8 mouse cellular contexts compared by ENCODE assay signal in genomic region chr13:113617338-113617890, GRCm38 (mm10). TPM values are rescaled to one million over a fixed set of nuclear protein-coding genes. Genes with fewer than 3 reads are reported as not detected.
DNase-seq lines count a peak whose midpoint lies in the region; ATAC-seq and TF ChIP-seq lines count a peak whose summit lies in the region.

No protein-coding gene starts in this region.

- no peak for ATAC-seq in heart, postnatal 0 days (ENCODE audit: insufficient read depth, low read depth)
- ATAC-seq in liver, embryonic 12.5 days = no peak
- ATAC-seq in stomach, embryonic 15.5 days (ENCODE audit: insufficient read depth, low FRiP score, low read depth) = no peak

- H3K4me2 ChIP-seq in heart, postnatal 0 days (ENCODE audit: low read depth, low read length) = peak overlapping the region; percentile 77
- peak overlapping the region; percentile 99 for H3K4me2 ChIP-seq in liver, embryonic 12.5 days
- H3K4me2 ChIP-seq in stomach, embryonic 15.5 days = peak overlapping the region; percentile 86

- H3K9ac ChIP-seq in heart, postnatal 0 days (replicated peaks; ENCODE audit: low read depth, low read length) = peak overlapping the region; percentile 78
- H3K9ac ChIP-seq in liver, embryonic 12.5 days = peak overlapping the region; percentile 81
- peak overlapping the region; percentile 76 for H3K9ac ChIP-seq in stomach, embryonic 15.5 days

- TF ChIP-seq EP300 in heart, postnatal 0 days (IDR thresholded peaks at IDR 0.05; ENCODE audit: low read depth) = no peak

- no peaks in the 10 kb centered on the region for H3K27me3 ChIP-seq in cerebellum, adult 2 months (ENCODE audit: control insufficient read depth, insufficient read depth, low read length)
- no peaks in the 10 kb centered on the region for H3K27me3 ChIP-seq in heart, postnatal 0 days (ENCODE audit: control insufficient read depth, insufficient read depth, low read length)
- H3K27me3 ChIP-seq in liver, embryonic 12.5 days (replicated peaks) = peaks cover 15% of the 10 kb centered on the region
- H3K27me3 ChIP-seq in stomach, embryonic 15.5 days (replicated peaks) = no peaks in the 10 kb centered on the region

- no peaks in the 10 kb centered on the region for H3K9me3 ChIP-seq in heart, postnatal 0 days (replicated peaks; ENCODE audit: control insufficient read depth, low read length)
- H3K9me3 ChIP-seq in liver, embryonic 12.5 days (replicated peaks) = no peaks in the 10 kb centered on the region
- no peaks in the 10 kb centered on the region for H3K9me3 ChIP-seq in stomach, embryonic 15.5 days

- H3K4me3 ChIP-seq in cerebellum, adult 2 months (replicated peaks; ENCODE audit: insufficient read depth, low read depth, low read length) = peak overlapping the region; percentile 67
- peak overlapping the region; percentile 77 for H3K4me3 ChIP-seq in heart, postnatal 0 days (ENCODE audit: low read depth, low read length)
- H3K4me3 ChIP-seq in liver, embryonic 12.5 days = peak overlapping the region; percentile 74
- peak overlapping the region; percentile 91 for H3K4me3 ChIP-seq in stomach, embryonic 15.5 days (replicated peaks)

- H3K36me3 ChIP-seq in heart, postnatal 0 days (replicated peaks; ENCODE audit: control insufficient read depth, insufficient read depth, low read length) = no peaks in the 10 kb centered on the region
- peaks cover 13% of the 10 kb centered on the region for H3K36me3 ChIP-seq in liver, embryonic 12.5 days
- no peaks in the 10 kb centered on the region for H3K36me3 ChIP-seq in stomach, embryonic 15.5 days

- TF ChIP-seq CTCF in cerebellum, adult 2 months (IDR thresholded peaks at IDR 0.05; ENCODE audit: borderline replicate concordance, insufficient read depth, low read depth, low read length) = no peak
- TF ChIP-seq CTCF in heart, postnatal 0 days (IDR thresholded peaks at IDR 0.05; ENCODE audit: low read depth) = no peak

- DNase-seq in cerebellum, adult 2 months = peak in 1 of 2 experiments; percentile 53
- no peak for DNase-seq in cerebellum, adult 11 months
- peak; percentile 50 for DNase-seq in right cerebral cortex, postnatal 25 days
- DNase-seq in right cerebral cortex, postnatal 14 days = no peak
- no peak for DNase-seq in heart, postnatal 0 days (ENCODE audit: low spot score)
- no peak for DNase-seq in urinary bladder, postnatal 10 days (ENCODE audit: low spot score)

- WGBS in cerebellum, adult 2 months = 3% methylated on average over 49 of the region's 49 CpGs
- WGBS in heart, postnatal 0 days = 8% methylated on average over 49 of the region's 49 CpGs
- WGBS in liver, embryonic 12.5 days (ENCODE audit: insufficient replicate concordance) = 10% methylated on average over 49 of the region's 49 CpGs
- WGBS in stomach, embryonic 15.5 days = 11% methylated on average over 45 of the region's 49 CpGs

- H3K4me1 ChIP-seq in cerebellum, adult 2 months (ENCODE audit: control insufficient read depth, insufficient read depth, low read length) = peaks cover 3% of the 10 kb centered on the region; the same call in 1 of the 2 replicates
- peaks cover 31% of the 10 kb centered on the region for H3K4me1 ChIP-seq in heart, postnatal 0 days (ENCODE audit: control insufficient read depth, insufficient read depth)
- H3K4me1 ChIP-seq in liver, embryonic 12.5 days = peaks cover 62% of the 10 kb centered on the region
- peaks cover 43% of the 10 kb centered on the region for H3K4me1 ChIP-seq in stomach, embryonic 15.5 days

- no peak for TF ChIP-seq POLR2A in cerebellum, adult 2 months (IDR thresholded peaks at IDR 0.05; ENCODE audit: borderline replicate concordance, insufficient read depth, low read length)

- peak overlapping the region; percentile 40 for H3K27ac ChIP-seq in cerebellum, adult 2 months (ENCODE audit: insufficient read depth, low read length)
- H3K27ac ChIP-seq in heart, postnatal 0 days (ENCODE audit: low read depth) = peak overlapping the region; percentile 90
- no peak overlapping the region for H3K27ac ChIP-seq in liver, embryonic 12.5 days
- peak overlapping the region; percentile 90 for H3K27ac ChIP-seq in stomach, embryonic 15.5 days

RNA-seq across cellular contexts. Expression of gene Snx18, which starts 0.9 kb away (rescaled TPM):
- polyA plus RNA-seq in cerebellum, adult 2 months (2012; rRNA removed) = 16.4 and 17.0 TPM in 2 replicates
- total RNA-seq in heart, postnatal 0 days (2014; rRNA removed; ENCODE audit: low replicate concordance) = 32.4 and 50.9 TPM in 2 replicates
- 9.2 and 9.8 TPM in 2 replicates for polyA plus RNA-seq in heart, postnatal 0 days (2015; fragmentation: Nextera tagmentation; extraction: Ambion mirVana)
- 12.3 and 12.8 TPM in 2 replicates for polyA plus RNA-seq in liver, embryonic 12.5 days (2016; fragmentation: Nextera tagmentation; extraction: Ambion mirVana)
- 22.9 and 24.5 TPM in 2 replicates for polyA plus RNA-seq in stomach, embryonic 15.5 days (2015; fragmentation: Nextera tagmentation; extraction: Ambion mirVana)

RNA-seq across cellular contexts. Expression of gene Hspb3, which starts 46.1 kb away (rescaled TPM):
- 1.9 and 2.7 TPM in 2 replicates for polyA plus RNA-seq in cerebellum, adult 2 months (2012; rRNA removed)
- total RNA-seq in heart, postnatal 0 days (2014; rRNA removed; ENCODE audit: low replicate concordance) = 38.7 and 43.7 TPM in 2 replicates
- polyA plus RNA-seq in heart, postnatal 0 days (2015; fragmentation: Nextera tagmentation; extraction: Ambion mirVana) = 50.5 and 54.6 TPM in 2 replicates
- 0.15 and 0.18 TPM in 2 replicates for polyA plus RNA-seq in liver, embryonic 12.5 days (2016; fragmentation: Nextera tagmentation; extraction: Ambion mirVana)
- 0.23 and 0.30 TPM in 2 replicates for polyA plus RNA-seq in stomach, embryonic 15.5 days (2015; fragmentation: Nextera tagmentation; extraction: Ambion mirVana)

Comparison
In these comparisons a context has a peak if more than half of its experiments do, and no peak if none do; other contexts are left out.
1. RNA of gene Hspb3, which starts 46.1 kb away (polyA plus RNA-seq): 50.5 to 54.6 TPM in heart, postnatal 0 days; 1.9 to 2.7 TPM in cerebellum, adult 2 months, 0.23 to 0.30 TPM in stomach, embryonic 15.5 days and 0.15 to 0.18 TPM in liver, embryonic 12.5 days; every median in the first group is over 10 times any median in the second.
2. Peak in every context shown above with its lines, with median percentiles within 50 percentile points of each other: H3K4me3 ChIP-seq, H3K4me2 ChIP-seq and H3K9ac ChIP-seq.